Mouse (Mus musculus): ENCODE data around the gene Gm12887.

Gene Gm12887

DNA sequence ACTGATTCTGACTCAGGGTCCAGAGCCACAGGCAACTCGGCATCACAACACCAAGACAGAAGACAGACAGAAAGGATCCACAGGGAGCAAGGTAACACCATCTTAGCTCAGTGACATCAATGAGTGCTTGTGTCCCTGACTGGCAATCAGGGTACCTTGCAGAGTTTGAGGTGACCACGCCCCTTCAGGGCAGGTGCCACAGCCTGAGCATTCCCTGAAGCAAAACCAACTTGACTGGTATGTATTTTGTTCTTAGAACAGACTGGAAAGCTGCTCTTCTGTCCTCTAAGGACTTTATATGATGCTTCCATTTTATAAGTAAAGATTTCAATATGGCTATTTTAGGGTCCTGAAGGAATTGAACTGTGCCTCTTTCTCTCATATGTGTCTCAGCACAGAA, at the start of gene Gm12887:
TSS of gene Gm12887 (minus strand) at position 101 of the 400 bp plus-strand sequence.
- no peak for DNase-seq (ENCODE audit: low spot score in 2 of 2)

DNA sequence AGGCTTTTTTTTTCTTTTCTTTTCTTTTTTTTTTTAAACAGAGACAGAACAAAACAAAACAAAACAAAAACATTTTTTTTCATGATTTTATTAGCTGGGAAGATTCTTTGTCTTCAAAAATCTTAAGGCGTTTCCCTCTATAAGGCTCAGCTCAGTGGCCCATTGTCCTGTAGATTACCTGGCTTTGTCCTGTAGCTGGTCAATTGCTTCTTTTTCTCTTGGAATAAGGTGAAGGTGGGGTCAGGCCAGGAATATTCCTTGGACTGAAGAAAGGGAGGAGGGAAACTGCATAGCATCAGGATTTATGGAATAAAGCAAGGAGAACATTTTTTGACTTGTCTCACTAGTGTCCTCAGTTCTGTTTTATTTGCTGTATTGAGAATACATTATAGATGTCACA, 35.1 kb upstream of the Gm12887 start:
- no peak for DNase-seq (ENCODE audit: low spot score in 2 of 2)

Data from spleen, postnatal 36 days (tissue).